Mouse (Mus musculus): ENCODE results near the gene Slc3a1. TPM values are rescaled to one million over a fixed set of nuclear protein-coding genes. Genes with fewer than 3 reads are reported as not detected.

Gene Slc3a1
- polyA plus RNA-seq, 1 experiment from 2014 or later, result 0.37 TPM

DNA sequence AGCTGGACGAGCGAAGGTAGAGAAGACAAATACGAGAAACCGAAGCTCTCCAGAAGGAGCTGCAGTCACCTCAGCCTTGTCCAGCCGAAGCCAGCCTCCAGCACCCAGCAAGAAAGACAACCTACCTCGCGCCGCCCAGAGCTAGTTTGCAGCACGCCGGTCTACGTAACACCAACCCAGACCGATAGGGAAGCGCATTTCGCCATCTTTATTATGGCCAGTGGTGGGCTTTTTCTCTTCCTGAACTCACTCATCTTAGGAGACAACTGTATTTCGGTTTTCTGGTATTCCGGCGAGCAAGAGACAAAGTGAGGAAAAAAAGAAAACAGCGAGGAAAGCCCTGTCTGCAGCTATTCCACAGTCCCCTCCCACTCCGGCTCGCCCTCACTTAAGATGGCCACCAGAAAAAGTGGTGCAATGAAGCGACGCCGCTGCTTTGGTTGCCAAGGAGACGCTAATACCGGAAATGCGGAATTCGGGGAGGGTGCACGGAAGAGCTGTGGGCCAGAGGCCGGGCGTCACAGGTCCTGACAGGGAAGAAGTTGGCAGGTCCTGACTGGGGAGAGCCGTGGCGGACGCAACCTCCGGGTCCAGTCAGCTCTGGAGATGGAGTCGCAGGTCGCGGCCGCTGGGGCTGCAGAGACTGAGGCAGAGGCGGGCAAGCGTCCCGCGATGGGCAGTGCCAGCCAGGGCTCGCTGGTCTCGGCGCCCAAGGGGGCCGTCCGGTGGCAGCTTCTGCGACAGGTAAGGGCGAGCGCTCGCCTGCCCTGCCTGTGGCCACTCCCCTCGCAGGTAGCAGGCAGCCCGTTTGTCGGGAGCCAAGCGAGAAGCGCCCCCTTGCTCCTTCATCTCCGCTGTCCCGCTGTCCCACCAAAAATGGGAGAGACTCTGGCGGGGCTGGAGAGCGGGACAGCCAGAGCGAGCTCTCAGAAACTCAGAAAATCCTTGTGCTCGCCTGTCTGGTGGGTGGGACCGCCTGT, 62.2 kb downstream of the Slc3a1 start, which contains the start of the genes Prepl and Camkmt:
Prepl (minus strand) TSS at position 122 of the 980 bp plus-strand sequence.
Camkmt (plus strand) TSS at position 433 of the 980 bp plus-strand sequence.
- WGBS, result under 1% methylated on average over 62 of the region's 63 CpGs
- Histone ChIP-seq H3K9ac (peak within 1 kb of the TSS; percentile 87), H3K9me3 (no peaks in the 10 kb centered on the region), H3K4me1 (peaks cover 19% of the 10 kb centered on the region), H3K36me3 (no peaks in the 10 kb centered on the region), H3K27me3 (no peaks in the 10 kb centered on the region), H3K27ac (peak within 1 kb of the TSS; percentile 85), H3K4me3 (peak within 1 kb of the TSS; percentile 96), H3K4me2 (peak within 1 kb of the TSS; percentile 77)
- ATAC-seq (ENCODE audit: insufficient number of reproducible peaks, insufficient read depth, low FRiP score, low TSS enrichment, low read depth), result peak; percentile 99

DNA sequence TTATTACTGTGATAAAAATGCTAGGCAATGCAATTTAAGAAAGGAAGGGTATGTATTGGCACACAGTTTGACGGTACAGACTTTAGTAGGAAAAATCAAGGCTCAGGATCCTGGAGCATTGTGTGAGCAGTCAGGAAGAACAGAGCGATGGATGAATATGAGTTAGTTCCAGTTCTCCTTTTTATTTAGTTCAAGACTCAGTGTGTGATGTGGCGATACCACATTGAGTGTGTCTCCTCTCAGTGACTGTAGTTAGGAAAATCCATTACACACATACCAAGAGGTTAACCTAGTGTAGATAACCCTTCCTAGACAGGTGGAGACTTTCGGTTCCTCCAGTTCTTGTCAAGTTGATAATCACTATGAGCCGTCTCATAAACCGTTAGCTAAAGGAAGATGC, 63.6 kb downstream of the Slc3a1 start:
- no peak for ATAC-seq (ENCODE audit: insufficient number of reproducible peaks, insufficient read depth, low FRiP score, low TSS enrichment, low read depth)
- Histone ChIP-seq H3K4me2 (peak overlapping the region; percentile 77), H3K36me3 (no peaks in the 10 kb centered on the region), H3K4me3 (no peak overlapping the region), H3K4me1 (peaks cover 19% of the 10 kb centered on the region), H3K27ac (no peak overlapping the region), H3K9me3 (no peaks in the 10 kb centered on the region), H3K9ac (no peak overlapping the region), H3K27me3 (no peaks in the 10 kb centered on the region)
- WGBS, result 89% methylated on average over 6 of the region's 6 CpGs

DNA sequence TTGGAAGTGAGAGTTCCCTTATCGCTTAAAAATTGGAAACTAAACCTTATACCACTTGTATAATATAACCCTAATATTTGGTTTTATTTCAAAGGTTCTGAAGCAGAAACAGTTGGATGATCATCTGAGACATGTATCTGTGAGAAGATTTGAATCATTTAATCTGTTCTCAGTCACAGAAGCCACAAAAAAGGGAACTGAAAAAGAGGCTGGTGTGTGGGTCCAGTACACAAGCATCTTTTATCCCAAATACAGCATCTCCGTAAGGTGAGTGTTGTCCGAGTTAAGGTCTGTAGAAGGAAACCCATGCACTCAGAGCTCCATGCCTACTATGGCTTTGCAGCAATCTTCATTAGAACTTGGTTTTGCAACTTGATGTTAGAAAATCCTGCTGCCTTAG, 68.2 kb downstream of the Slc3a1 start:
- H3K4me3 ChIP-seq, result no peak overlapping the region
- no peak overlapping the region for H3K4me2 ChIP-seq
- WGBS, result 95% methylated on average over 3 of the region's 3 CpGs
- H3K9me3 ChIP-seq, result peaks cover 5% of the 10 kb centered on the region
- H3K27me3 ChIP-seq, result no peaks in the 10 kb centered on the region
- ATAC-seq (ENCODE audit: insufficient number of reproducible peaks, insufficient read depth, low FRiP score, low TSS enrichment, low read depth), result no peak
- no peak overlapping the region for H3K9ac ChIP-seq
- H3K4me1 ChIP-seq, result peaks cover 5% of the 10 kb centered on the region
- peaks cover 22% of the 10 kb centered on the region for H3K36me3 ChIP-seq
- H3K27ac ChIP-seq, result no peak overlapping the region

DNA sequence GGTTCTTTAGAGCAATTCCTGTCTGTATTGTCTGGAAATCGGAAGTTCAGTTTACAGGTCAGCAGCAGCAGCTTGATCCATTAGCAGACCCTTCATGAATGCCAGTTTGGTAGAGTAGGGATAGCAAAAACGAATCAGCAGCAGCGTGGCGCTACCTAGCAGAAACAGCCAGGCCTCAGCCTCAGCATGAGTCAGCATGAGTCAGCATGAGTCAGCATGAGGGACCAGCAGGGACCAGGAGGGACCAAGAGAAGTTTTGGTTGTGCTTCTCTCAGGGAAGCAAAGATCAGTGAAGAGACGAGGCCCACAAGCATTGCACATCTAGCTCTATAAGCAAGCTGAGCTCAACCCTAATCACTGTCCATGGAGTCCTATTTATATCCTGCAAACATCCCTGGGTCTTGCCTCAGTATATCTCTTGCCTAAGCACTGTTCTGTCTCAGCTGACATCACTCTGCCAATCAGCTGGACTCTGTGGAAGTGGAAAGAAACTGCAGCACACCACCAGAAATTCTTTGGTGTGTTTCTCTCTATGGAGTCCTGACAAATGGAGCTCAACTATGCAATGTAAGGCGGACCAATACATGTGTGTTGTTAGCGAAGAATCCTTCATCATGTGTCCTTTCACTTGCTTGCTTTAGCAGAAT, 70.6 kb downstream of the Slc3a1 start:
- 91% methylated on average over 7 of the region's 7 CpGs for WGBS
- peaks cover 22% of the 10 kb centered on the region for H3K36me3 ChIP-seq
- no peaks in the 10 kb centered on the region for H3K4me1 ChIP-seq
- H3K9me3 ChIP-seq, result peaks cover 5% of the 10 kb centered on the region
- ATAC-seq (ENCODE audit: insufficient number of reproducible peaks, insufficient read depth, low FRiP score, low TSS enrichment, low read depth), result no peak
- H3K27me3 ChIP-seq, result no peaks in the 10 kb centered on the region
- no peak overlapping the region for H3K4me2 ChIP-seq
- no peak overlapping the region for H3K27ac ChIP-seq
- H3K4me3 ChIP-seq, result no peak overlapping the region
- H3K9ac ChIP-seq, result no peak overlapping the region

DNA sequence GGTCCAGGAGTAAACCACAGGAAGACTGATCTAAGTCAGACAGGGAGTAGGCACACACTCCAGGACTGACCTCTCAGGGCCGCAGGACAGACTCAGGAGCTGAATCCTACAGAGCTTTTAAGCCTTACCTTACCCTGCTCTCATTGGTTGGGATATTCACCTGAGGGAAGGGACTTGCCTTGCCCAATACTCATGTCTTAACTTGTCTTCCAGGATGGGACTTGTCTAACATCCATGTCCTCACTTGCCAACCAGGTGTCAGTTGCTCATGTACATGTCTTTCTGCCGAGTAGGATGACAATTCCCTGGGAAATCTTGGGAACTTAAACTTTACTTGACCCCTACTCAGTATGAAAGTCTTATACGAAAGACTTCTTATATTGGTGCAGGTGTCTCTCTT, 72.1 kb downstream of the Slc3a1 start:
- ATAC-seq (ENCODE audit: insufficient number of reproducible peaks, insufficient read depth, low FRiP score, low TSS enrichment, low read depth), result no peak
- Histone ChIP-seq H3K9ac (no peak overlapping the region), H3K4me2 (no peak overlapping the region), H3K4me3 (no peak overlapping the region), H3K36me3 (peaks cover 22% of the 10 kb centered on the region), H3K27ac (no peak overlapping the region), H3K9me3 (peaks cover 5% of the 10 kb centered on the region), H3K4me1 (no peaks in the 10 kb centered on the region), H3K27me3 (no peaks in the 10 kb centered on the region)
- WGBS, result 83% methylated on average over 3 of the region's 3 CpGs

DNA sequence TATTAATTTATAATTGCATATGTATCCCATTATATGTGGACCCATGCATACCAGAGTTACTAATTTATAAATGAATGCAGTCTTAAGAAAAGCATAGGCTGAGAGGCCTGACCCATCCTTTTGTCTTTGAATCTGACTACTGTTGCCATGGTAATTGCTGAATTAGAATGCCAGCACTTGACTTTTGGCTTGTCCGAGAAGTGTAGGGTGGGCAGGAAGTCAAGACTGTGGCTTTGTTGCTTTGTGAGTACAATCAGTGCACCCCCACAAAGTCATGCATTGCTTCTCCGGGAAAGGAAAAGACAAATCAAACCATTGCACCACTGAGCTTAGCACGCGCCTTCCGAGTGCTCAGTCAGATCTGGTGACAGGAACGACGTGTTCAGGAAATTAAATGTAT, 73.6 kb downstream of the Slc3a1 start:
- Histone ChIP-seq H3K9me3 (peaks cover 5% of the 10 kb centered on the region), H3K4me2 (no peak overlapping the region), H3K4me1 (no peaks in the 10 kb centered on the region), H3K4me3 (no peak overlapping the region), H3K27me3 (no peaks in the 10 kb centered on the region), H3K36me3 (peaks cover 22% of the 10 kb centered on the region), H3K27ac (no peak overlapping the region), H3K9ac (no peak overlapping the region)
- ATAC-seq (ENCODE audit: insufficient number of reproducible peaks, insufficient read depth, low FRiP score, low TSS enrichment, low read depth), result no peak
- WGBS, result 89% methylated on average over 7 of the region's 7 CpGs

DNA sequence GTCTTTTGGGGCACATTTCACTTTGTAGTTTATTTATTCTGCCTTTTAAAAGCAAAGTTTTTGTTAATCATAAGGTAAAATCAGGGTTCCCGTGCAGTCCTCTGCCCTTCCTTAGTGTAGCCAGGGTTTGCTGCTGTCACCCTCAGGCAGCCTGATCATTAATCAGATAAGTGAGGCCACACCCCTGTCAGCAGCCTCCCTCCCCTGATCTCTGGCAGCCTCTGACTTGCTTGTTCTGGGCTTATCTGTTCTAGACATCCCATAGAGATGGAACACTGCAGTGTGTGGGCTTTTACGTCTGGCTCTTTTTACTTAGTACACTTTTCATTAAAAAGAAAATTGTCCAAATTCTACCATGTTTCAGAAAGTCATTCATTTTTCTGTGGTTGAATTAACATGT, 75.1 kb downstream of the Slc3a1 start:
- H3K27me3 ChIP-seq, result no peaks in the 10 kb centered on the region
- H3K27ac ChIP-seq, result no peak overlapping the region
- H3K4me3 ChIP-seq, result no peak overlapping the region
- 46% methylated on average over 2 of the region's 2 CpGs for WGBS
- no peak overlapping the region for H3K4me2 ChIP-seq
- ATAC-seq (ENCODE audit: insufficient number of reproducible peaks, insufficient read depth, low FRiP score, low TSS enrichment, low read depth), result no peak
- no peak overlapping the region for H3K9ac ChIP-seq
- peaks cover 5% of the 10 kb centered on the region for H3K9me3 ChIP-seq
- H3K4me1 ChIP-seq, result no peaks in the 10 kb centered on the region
- peaks cover 10% of the 10 kb centered on the region for H3K36me3 ChIP-seq

DNA sequence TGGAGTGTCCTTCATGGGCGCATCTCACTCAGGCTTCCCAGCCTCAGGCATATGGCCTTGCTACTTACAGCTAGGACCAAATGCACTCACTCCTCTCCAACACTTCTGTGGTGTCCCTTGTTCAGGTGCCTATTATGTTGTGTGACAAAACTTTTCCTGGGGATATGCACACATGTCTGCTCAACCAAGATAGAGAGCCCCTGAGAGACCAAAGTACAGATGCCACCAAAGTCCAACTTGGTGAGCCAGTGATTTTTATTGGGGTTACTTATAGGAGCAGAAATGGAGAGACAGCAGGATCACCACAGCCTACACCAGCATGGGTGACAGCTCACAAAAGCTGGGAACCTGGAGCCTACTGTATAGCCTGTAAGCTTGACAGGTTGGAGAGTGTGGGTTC, 82.5 kb downstream of the Slc3a1 start:
- H3K9me3 ChIP-seq, result no peaks in the 10 kb centered on the region
- 97% methylated on average over 1 of the region's 1 CpGs for WGBS
- H3K27ac ChIP-seq, result no peak overlapping the region
- H3K4me1 ChIP-seq, result no peaks in the 10 kb centered on the region
- no peak overlapping the region for H3K4me3 ChIP-seq
- no peaks in the 10 kb centered on the region for H3K27me3 ChIP-seq
- H3K36me3 ChIP-seq, result no peaks in the 10 kb centered on the region
- H3K4me2 ChIP-seq, result no peak overlapping the region
- no peak overlapping the region for H3K9ac ChIP-seq
- no peak for ATAC-seq (ENCODE audit: insufficient number of reproducible peaks, insufficient read depth, low FRiP score, low TSS enrichment, low read depth)

DNA sequence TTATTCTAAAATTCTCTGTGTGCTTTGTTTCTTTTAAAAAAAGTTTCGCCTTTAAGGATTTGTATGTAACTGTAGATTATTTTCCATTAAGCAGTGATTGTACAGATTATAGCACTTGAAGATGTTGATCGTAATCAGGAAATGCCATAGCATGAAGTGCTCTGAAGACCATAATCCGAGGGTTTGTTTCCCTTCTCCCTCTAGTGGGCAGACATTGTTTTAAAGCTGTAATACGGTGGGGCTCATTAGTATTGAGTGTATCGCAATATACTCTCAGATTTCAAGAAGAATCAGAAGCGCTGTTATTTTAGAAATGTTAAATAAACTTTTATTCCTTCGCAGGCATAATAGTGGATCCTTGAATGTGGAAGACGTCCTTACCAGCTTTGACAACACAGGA, 85.3 kb downstream of the Slc3a1 start:
- ATAC-seq (ENCODE audit: insufficient number of reproducible peaks, insufficient read depth, low FRiP score, low TSS enrichment, low read depth), result no peak
- WGBS, result 79% methylated on average over 8 of the region's 8 CpGs

More for the DNA sequence above, 85.3 kb downstream of the Slc3a1 start:
- Histone ChIP-seq H3K4me1 (no peaks in the 10 kb centered on the region), H3K9ac (no peak overlapping the region), H3K4me2 (no peak overlapping the region), H3K27ac (no peak overlapping the region), H3K9me3 (no peaks in the 10 kb centered on the region), H3K4me3 (no peak overlapping the region), H3K27me3 (no peaks in the 10 kb centered on the region), H3K36me3 (no peaks in the 10 kb centered on the region)

Measured in embryonic facial prominence, embryonic 13.5 days (tissue).